Mouse (Mus musculus) gonadal fat pad, adult 2 months (tissue): ENCODE results near the gene Snd1. TPM values are rescaled to one million over a fixed set of nuclear protein-coding genes. Genes with fewer than 3 reads are reported as not detected.

ENCODE experiments used
- DNase-seq: peaks from one replicate; pipeline ENCODE4 v3.0.0-alpha.2; 2012; ENCODE audit warnings: low read depth
- polyA plus RNA-seq: library from polyadenylated mRNA; depleted of rRNA; stranded (reverse); fragments of >200 nt; gene quantifications from 2 replicates; pipeline ENCODE4 v1.2.3, GENCODE M21; 2012

The Snd1 gene
- polyA plus RNA-seq, 1 experiment = 120 TPM

DNA sequence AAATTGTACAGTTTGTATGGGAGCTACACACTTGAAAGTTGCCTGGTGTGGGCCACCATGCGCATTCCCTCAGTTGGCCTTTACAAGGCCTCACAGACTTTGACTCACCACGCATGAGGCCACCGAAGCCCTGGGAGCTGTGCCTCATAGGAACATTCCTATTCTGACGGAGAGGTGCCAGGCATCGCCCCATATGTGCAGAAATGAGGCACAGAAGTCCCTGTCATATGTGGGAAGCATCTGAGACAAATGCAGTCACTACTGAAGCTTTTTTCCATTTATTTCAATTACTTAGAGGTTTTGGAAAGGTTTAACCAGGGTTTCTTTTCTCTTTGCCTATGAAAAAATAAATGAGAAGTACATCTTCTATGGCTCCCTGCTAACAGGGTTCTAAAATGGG, 278.3 kb downstream of the Snd1 start:
- DNase-seq = no peak

DNA sequence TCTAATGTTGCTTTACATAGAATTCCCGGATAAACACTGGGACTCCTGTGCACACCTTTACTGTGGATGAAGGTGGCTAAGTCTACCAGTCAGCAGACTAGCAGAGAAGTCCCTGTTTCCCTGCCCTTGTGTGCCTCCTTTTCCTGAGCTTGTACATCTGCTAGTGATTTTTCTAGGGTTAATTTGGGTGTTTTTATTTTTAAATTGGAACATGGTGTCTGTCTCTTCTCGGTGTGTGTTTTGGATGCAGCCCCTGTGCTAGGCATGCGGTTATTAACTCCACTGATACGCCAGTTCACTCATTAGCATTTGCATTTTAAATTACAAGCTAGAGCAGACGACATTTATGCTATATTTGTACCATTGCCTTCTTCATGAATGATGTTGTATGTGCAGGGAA, 278.7 kb downstream of the Snd1 start:
- DNase-seq = no peak

DNA sequence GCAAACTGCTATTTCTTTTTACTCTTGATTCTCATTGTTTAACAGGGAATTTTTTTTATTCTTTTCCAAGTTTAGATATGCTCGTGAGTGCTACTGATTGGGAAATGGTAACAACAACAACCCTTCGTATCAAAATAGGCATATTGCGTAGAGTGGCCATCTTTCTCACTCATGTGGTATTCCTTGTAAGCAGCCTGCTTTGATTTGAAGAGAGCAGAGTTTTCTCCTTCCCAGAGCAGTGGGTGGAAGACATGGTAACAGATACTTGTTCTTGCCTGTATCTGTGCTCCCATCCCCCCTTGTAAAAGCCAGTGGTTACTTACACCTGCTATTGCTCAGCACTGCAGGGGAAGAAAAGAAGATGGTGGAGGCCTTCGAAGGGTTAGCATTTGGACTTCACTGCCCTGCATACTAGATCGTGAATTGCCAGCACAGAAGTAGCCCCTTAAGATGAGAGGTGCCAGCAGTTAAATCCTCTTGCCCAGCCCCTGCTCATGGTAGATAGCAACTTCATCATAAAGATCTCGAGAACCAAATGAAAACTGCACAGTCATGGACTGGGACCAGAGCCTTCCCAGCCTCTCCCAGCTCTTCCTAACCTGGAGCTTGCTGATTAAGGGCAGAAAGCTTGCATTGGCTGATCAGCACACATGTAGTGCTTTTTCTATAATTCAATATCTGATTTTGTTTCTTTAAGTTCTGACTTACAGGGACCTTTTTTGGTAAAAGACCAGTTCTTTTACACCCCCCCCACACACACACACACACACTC, 279.4 kb downstream of the Snd1 start:
- no peak for DNase-seq

DNA sequence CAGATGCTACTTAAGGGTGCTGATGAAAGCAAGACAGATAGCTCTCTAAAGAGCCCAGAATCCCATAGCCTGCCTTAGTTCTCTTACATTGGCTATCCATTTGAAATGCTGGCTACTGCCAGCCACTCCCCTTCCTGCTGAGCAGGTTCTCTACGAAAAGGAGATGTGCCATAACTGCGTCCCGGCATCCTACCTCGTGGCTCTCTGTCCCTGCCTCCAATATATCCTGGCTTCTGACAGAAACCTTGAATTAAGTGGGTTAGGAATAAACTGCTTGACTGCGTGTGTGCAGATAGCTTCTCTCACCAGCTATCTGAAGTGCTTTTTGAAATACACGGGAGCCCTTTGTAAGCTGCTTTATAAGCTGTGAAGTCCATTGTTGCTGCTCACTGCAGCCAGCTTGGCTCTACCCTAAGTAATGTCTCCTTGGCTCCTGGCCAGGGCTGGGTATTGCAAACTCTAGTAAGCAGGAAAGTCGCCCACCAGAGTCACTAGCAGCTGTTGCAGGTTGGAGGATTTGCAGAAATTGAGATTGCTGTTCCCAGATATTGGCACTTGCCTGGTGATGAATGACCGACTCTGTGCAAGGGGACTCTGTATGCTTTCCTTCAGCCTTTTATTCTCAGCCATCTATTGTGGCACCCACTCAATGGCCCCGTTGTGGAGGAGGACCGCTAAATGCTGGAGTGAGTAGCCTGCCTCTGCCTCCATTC, 281.5 kb downstream of the Snd1 start:
- no peak for DNase-seq

DNA sequence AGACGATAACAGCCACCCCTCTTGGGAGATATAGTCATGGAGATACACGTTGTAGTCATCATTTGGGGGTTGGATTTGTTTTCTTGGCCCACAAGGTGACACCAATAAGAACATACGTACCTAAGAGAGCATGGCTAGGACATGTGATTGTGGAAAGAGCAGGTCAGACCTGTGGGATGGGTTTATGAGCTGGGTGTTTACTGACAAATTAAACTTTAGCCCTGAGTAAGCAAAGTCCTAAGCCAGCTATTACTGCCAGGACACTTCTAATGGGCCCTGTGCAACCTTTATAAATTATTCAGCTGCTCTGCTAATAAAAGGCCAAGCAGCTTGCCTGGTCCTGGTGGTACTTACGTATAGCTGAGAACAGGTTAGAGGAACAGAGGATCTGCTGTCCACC, 283.4 kb downstream of the Snd1 start:
- DNase-seq = no peak

DNA sequence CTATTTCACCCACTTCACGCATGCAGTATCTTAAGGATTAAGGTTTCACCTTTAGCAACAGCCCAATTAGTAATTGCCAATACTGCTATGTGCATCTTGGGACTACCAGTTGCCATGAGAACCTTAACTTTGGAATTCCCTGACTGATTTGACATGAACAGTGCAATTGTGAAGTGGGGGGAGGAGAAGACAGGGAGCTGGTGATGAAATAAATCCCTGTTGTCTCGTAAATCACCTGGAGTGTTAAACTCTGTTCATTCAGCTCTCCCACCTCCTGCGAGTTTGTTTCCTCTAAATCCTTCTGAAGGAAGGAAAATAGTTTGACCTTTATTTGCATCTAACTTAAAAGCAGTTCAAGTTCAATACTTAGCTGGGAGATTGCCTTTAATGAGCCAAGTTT, 286.8 kb downstream of the Snd1 start:
- DNase-seq = no peak

DNA sequence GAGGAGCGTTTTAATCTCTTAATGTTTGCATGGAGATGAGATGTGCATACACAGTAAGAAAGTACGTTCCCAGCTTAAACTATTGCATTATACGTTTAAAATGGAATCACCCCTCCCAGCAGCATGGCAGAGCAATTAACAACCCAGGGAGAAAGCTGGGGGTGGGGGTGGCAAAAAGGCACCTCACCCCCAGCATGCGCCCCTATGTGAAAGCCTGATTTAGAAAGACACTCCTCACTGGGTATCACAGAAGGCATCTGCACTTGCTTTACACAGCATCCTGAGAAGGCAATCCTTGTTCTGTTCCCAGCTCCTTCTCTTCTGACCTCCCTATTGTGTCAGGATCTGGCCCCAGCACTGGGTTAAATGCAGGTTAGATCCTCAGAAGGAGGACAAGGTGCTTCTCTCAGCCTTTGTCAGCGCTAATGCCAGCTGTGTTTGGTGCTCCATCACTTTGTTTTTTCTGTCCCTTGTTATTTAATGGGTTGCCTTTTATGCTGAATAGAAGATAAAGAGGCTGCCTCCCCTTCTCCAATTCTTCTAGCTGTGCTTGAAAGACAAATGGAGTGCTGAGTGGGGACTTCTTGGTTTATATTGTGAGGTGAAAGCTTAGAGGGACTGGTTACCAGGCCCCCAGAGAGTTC, 287.3 kb downstream of the Snd1 start:
- no peak for DNase-seq

DNA sequence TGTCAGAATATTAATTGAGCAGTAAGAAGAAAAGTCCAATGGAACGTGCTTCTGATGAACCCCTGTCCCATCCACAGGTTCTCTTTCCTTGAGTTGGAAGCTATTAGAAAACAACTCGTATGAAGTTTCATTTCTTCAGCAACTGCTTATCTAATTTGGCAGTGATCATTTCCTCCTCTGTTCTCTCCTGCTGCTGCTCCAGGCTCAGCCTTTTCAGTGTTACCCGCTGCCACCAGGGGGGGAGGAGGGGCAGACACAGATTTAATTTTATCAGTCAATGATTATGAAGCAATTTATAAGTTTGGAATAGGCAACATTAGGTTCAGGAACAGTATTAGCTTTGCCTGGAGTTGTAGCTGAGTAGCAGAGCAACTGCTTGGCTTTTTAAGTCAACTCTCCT, 291.7 kb downstream of the Snd1 start:
- no peak for DNase-seq

DNA sequence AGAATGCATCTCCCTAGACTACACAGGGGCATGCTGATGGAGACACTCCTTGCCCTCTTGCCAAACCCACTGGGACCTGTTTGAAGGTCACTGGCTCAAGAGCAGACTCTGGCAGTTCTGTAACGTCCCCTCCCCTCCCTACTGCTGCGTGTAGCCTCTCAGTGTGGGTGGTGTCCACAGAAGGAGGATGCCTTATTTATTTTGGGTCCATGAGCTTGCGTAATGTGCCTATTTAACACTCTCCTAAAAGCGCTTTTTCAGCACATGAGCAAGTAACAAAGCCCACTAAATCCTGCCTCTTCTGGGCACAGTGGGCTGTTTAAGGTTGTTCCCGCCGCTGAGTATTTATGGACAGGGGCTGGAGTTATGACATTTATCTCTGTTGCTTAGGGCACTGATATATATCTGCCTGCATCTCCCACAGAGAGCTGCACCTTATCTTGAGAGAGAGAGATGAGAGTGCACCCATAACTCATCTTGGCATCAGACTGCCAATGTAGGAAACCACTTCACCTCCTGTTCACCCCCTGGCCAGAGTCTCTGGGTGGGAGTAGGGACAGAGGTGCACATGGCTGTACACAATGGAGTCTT, 293.0 kb downstream of the Snd1 start:
- DNase-seq = no peak

DNA sequence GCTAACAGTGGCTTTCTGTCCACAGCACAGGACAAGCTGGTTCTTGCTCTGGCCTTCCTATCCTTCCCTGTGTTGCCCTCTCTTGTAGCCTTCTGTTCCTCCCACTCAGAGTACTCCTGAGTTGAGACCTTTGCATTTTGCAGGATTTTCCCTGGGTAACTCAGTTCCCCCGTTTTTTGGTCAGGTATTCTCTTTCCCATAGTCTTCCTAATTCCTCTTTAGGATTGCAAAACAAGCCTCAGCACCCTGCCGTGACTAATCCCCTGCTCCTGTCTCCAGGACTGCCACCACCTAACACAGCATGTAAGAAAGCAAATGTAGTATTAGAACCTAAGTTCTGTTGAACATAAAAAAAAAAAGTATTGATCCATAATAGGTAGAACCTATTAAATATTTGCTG, 296.4 kb downstream of the Snd1 start:
- DNase-seq = no peak

DNA sequence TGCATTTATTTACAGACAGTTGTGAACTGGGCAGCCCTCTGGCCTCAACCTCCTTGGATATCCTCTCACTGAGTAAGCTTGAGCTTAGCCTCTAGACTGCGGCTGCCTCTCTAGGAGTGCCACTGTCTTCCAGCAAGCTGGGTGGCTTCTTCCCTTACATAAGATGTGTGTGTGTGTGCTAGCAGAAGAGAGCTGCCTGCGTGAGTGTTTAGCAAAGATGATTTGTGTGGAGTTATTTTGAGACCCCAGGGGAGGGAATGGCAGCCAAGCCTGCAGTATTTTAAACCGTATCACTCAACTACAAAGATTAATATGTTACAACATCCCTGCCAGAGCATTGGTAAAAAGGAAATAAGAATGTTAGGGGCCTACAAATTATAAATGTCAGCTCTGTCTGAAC, 306.8 kb downstream of the Snd1 start:
- DNase-seq = no peak

DNA sequence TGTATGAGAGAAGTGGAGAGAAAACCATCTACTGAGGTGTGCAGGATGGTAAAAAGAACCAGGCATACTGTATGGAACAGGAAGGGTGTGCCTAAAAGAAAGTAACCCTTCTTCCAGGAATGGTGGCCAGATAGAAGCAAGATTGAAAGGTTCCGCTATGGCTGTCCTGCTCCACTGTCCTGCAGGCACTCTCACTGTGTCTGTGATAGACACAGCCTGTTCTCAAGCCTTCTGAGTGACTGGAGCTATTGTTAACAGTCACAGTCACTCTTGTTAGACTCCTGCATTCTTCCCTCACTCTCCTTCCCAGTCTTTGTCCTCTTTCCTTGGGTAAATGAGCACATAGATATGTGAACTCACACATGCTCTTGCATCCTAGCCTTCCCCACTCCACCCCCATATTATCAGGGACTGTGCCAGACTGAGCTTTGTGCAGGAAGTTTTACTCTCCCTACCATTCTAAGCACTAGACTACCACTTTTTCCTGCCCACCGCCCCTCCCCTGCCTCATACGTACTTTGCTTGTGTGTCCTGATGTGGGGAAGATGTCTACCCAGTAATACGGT, 308.2 kb downstream of the Snd1 start:
- no peak for DNase-seq

DNA sequence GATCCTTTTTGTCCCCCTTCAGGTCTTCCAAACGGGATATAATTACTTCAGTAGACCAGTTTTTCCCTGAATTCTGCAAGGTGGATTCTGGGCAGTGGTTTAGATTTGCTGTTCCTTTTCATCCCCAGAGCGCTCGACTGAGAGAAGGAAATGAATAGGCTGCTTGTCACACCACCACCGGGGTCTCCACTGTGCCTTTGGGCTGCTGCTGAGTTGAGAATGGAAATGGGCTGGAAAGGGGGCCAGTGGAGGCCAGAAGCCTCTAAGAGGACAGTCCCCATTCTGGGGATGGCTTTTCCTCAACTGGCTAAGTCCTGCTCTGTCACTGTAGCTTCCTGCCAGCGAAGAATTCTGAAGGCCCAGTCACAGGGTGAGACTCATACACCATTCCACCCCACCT, 309.0 kb downstream of the Snd1 start:
- DNase-seq = no peak

DNA sequence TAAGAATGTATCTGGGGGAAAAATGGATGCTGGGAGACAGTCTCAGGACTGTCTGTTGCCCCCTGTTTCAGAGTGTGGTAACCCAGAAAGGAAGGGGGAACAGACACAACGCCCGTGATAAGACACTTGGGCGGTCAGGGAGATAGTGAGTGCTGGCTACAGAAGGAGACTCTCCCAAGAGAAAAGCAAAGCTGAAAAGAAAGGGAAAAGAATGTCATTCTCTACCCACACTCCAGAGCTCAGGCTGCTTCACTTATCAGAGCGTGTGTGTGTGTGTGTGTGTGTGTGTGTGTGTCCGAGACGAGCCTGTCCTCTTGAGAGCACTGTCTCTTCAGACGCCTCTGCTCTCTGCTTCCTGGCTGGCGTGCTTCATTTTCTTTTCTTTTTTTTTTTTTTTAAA, 310.8 kb downstream of the Snd1 start:
- no peak for DNase-seq

DNA sequence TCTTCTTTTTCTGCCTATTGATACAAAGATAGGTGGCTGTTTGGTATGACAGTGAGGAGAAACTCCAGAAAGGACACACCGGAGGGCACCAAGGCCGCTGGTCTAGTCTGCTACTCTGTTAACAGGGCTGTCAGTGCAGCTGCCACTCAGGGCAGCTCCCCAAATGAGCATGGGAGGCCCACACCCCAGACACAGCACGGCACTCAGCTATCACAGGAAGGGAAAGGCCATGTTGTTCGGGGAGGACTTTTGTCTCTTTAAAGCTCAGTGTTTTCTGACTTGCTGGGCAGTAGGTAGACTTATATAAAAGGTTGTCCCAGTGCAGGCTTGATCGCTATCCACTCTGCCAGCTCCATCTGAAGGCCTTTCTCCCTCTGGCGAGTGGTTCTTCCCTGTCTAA, 312.2 kb downstream of the Snd1 start:
- peak; percentile 27 for DNase-seq

DNA sequence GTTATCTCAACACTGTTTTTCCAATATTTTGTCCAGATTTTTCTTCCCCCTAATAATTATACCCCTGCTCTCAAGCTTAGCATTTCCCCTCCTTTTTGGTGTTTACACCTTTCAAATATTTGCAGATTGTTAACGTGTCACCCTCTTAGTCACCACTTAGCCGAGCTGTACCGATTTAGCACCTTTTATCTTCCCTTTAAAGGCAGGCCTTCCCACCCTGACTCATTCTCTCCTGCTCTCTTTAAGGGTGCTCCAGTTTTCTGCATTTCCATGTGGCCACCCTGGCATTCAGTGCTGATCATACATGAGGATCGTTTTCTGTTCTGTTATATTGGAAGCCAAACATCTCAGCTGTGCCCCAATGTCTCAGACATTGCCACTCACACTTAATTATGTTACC, 314.7 kb downstream of the Snd1 start:
- DNase-seq = no peak

DNA sequence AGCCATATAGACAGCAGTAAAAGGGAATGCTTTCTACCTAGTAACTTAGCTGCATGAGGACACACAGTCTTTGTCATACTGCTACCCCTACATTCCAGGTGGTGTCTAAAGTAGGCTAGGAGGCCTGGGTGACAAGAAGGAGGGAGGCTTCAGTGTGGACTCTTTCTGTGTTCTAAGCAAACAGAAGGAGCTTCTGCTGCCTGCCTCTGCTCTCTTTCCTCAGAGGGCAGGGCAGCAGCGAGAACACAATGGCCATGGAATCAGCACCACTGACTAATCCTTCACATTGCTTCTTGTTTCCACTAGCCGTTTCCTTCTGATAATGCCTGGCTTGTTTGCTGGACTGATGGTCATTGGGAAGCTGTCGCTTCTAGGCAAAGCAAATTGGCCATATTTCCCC, 316.2 kb downstream of the Snd1 start:
- DNase-seq = no peak

DNA sequence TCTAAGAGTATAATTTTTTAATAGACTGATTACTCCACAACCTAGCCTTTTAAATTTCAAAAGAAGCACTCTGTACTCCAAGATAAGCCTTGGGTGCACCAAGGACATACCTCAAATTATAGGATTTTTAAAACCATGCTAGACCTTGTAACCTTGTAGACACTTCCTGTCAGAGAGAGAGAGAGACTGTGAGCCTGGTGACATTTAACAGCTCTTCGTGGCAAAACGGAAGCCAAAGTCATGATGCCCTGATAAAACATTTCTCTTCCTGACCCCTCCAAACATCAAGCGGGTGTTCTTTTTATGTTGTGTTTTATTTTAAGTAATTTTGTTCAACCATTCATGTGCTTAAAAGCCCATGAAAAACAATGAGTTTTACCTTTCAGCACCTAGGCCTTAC, 316.9 kb downstream of the Snd1 start:
- no peak for DNase-seq

DNA sequence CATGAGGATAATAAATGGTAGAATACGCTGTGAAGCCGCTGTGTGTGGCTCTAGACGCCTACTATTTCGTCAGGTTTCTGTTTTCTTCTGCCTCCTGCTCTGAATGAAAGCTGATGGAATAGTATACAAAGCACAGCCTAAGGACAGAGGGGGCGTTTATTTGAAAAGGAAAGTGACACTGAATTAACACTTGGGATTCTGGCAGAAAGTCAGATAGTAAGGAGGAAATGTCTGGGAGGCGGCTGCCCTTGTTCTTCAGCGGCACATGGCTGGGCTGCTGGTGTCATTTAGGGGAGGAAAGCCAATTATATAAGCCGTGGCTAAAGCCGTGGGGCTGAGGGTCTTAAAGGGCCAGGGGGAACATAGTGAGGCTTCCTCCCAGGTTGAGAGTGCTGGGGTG, 320.4 kb downstream of the Snd1 start:
- DNase-seq = no peak

DNA sequence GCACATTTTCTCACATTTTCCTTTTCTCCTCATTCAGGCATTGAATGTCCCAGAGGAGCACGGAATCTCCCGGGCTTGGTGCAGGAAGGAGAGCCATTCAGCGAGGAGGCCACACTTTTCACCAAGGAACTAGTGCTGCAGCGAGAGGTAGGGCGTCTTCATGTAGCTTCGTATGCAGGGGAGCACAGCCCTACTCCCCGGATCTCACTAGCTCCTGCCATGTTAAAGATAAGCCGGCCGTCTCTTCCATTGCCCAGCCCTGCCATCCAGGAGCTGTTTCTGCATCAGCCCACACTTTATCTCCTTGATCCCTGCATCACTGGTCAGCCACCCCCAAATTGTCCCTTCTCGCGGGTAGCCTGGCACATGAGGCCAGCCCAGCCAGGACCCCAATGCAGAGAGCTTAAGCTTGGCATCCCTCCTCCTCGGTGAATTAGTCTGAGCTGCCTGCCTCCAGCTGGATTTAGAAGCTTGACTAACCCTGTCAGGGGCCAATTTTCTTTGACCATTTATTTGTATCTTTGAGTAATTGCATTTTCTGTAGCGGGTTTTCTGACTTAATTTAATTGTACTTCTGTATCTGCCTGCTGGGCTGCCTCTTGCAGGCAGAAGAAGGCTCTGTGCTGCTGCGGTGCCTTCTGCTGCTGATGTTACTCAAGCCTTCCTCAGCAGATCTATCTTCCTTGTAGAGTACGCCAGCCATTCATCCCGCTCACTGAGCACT, 321.0 kb downstream of the Snd1 start:
- no peak for DNase-seq

DNA sequence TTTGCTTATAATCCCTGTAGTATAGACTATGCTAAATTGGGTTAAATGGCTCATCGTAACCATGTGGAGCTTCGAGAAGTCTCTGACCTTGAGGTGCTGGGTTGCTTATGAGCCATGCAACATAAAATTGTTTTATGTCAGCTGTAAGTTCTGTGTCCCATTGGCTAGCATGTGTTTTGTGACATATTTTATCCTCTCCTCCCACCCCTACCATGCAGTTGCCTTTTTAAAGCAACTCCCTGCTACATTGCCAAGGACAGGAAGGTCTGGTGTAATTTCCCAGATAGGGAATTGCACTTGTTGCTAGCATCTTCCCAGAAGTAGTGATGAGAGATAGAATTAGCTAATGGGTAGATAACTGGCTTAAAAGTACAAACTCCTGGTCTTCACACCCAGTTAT, 324.9 kb downstream of the Snd1 start:
- no peak for DNase-seq

DNA sequence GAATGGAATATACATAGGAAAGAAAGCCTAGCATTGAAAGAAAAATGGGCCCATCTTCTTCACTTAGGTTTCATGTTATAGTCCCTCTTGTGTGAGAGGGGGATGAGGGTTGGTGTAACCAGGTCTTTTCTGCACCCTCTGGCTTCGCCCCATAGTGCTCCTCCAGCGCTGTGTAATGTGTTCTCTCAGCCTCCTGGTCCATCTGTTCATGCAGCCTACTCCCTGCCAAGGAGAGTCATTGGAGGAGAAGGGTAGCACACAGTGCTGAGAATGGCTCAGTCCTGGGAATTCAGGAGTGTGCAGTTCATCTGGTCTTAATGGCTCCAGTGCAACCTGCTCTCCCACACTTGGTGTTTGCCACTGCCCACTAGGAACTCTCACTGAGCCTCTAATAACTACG, 326.0 kb downstream of the Snd1 start:
- no peak for DNase-seq
